ENCODE assay signal across 1 mouse cellular context in the genomic region with DNA sequence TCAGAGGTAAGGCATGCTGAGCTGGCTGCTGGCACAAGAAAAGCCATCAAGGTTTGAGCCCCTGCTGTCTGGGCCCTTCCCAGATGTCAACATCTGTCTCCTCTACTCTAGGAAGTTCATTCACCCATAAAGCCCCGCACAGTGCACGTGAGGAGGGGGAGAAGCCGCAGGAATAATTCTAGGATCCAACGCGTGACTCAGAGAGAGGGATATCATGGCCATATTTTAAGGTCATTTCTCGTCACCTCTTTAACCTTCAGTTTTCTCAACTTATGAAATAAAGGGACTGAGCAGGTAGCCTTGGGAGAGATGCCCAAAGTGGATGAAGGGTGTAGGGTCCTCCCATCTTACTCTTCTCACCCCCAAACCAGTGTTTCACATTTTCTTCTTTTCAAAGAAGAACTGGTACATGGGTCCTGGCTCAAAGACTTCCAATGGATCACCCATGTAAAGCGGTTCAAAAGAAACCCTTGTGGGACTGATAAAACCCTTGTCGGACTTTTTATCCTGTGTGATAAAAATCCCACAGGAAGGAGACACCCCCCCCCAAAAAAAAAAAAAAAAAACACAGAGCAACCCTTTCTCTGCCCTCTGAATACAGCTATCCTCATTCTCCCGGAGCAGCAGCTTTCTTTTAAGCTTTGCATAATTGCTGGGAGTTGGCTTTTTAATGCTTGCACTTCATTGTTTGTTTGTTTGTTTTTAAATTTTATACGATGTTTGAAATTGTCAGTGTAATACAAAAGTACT.
TF ChIP-seq lines count a peak whose summit lies in the region.

No protein-coding gene starts in this region.

TF ChIP-seq in myocyte, 11 proteins besides CTCF, POLR2A, EP300 and RAD21 (continued from another document):
- no peak for TF ChIP-seq TCF3 (IDR thresholded peaks at IDR 0.05; ENCODE audit: insufficient read length, low read depth)
- TF ChIP-seq MYOD1 (IDR thresholded peaks at IDR 0.05; ENCODE audit: control insufficient read depth in 1 of 3, insufficient read length in 2 of 3, low read depth in 2 of 3): no peak
- TF ChIP-seq CEBPB (IDR thresholded peaks at IDR 0.05; ENCODE audit: insufficient read depth, poor library complexity, severe bottlenecking): no peak
- no peak for TF ChIP-seq REST (IDR thresholded peaks at IDR 0.05; ENCODE audit: insufficient read depth, insufficient read length)
- no peak for TF ChIP-seq MAX (IDR thresholded peaks at IDR 0.05; ENCODE audit: low read depth)
TF ChIP-seq in myocyte: peak in this region for 0.
